Mouse (Mus musculus) cortical plate, adult 2 months (tissue): Measurements from ENCODE around the gene Ush1g.

Experiments used
- CTCF ChIP-seq: fragments of 200-500 bp; IDR thresholded peaks from 2 replicates; pipeline ENCODE4 v1.5.1; 2011; ENCODE audit warnings: mild to moderate bottlenecking, control low read depth, low read length; ENCODE audit not compliant: insufficient read depth; ENCODE audit errors: extremely low read depth
- POLR2A ChIP-seq: fragments of 200-500 bp; IDR thresholded peaks from 2 replicates; pipeline ENCODE4 v1.6.1; 2011; ENCODE audit warnings: mild to moderate bottlenecking, low read length, control low read depth; ENCODE audit not compliant: insufficient read depth; ENCODE audit errors: extremely low read depth

GRCm38 (mm10) chr11:115359726-115360125 is 37.9 kb upstream of the Ush1g start:
- TF ChIP-seq CTCF (0 out of 2 replicates have a peak, but pooled peaks have one; percentile 3), POLR2A (no peak)
